Mouse (Mus musculus) duodenum, adult 2 months (tissue): ENCODE measurements around the gene Csn1s1. TPM values are rescaled to one million over a fixed set of nuclear protein-coding genes. Genes with fewer than 3 reads are reported as not detected.

ENCODE experiments used
- polyA plus RNA-seq: library from polyadenylated mRNA; depleted of rRNA; stranded (reverse); fragments of >200 nt; gene quantifications from 2 replicates; pipeline ENCODE4 v1.2.3, GENCODE M21; 2012; ENCODE audit warnings: low replicate concordance; rRNA removed

The Csn1s1 gene
- not detected in 2 replicates for polyA plus RNA-seq

GRCm38 (mm10) chr5:87665908-87666307 is at the start of gene Csn1s1:
TSS of gene Csn1s1 (plus strand) at chr5:87666208.

GRCm38 (mm10) chr5:87699530-87699929 is 33.5 kb downstream of the Csn1s1 start, which contains the start of gene Csn2:
TSS of gene Csn2 (minus strand) at chr5:87699630.

Other genes with a start within 250 kb of the Csn1s1 start
- gene Ugt2b38, start 242.0 kb upstream of the Csn1s1 start, polyA plus RNA-seq, result 0.53 TPM in 1 of 2 replicates, not detected in the other
- not detected in 2 replicates for gene Ugt2a2, start 183.9 kb upstream of the Csn1s1 start, polyA plus RNA-seq
- gene Gm43638, start 179.4 kb upstream of the Csn1s1 start, polyA plus RNA-seq, result not detected in 2 replicates
- not detected in 2 replicates for gene Ugt2a1, start 175.3 kb upstream of the Csn1s1 start, polyA plus RNA-seq
- 3.5 and 3.6 TPM in 2 replicates for gene Sult1b1, start 128.0 kb upstream of the Csn1s1 start, polyA plus RNA-seq
- 0.85 and 1.2 TPM in 2 replicates for gene Sult1d1, start 97.2 kb upstream of the Csn1s1 start, polyA plus RNA-seq
- not detected in 2 replicates for gene Sult1e1, start 74.6 kb upstream of the Csn1s1 start, polyA plus RNA-seq
- gene Csn2, start 33.4 kb downstream of the Csn1s1 start, polyA plus RNA-seq, result not detected in 2 replicates
- not detected in 2 replicates for gene Csn1s2a, start 108.4 kb downstream of the Csn1s1 start, polyA plus RNA-seq
- gene Csn1s2b, start 141.9 kb downstream of the Csn1s1 start, polyA plus RNA-seq, result not detected in 2 replicates
- not detected in 2 replicates for gene Prr27, start 159.5 kb downstream of the Csn1s1 start, polyA plus RNA-seq
- gene Odam, start 218.8 kb downstream of the Csn1s1 start, polyA plus RNA-seq, result not detected in 2 replicates